Mouse (Mus musculus) cerebellum, postnatal 4 days (tissue): Measurements from ENCODE around the gene Phactr2.

Experiments used
- DNase-seq, 2 experiments: peaks; one replicate each; pipeline ENCODE4 v3.0.0; 2022; ENCODE audit warnings: low spot score in 2 of 2, mixed read lengths in 1 of 2

The Phactr2 gene

DNA sequence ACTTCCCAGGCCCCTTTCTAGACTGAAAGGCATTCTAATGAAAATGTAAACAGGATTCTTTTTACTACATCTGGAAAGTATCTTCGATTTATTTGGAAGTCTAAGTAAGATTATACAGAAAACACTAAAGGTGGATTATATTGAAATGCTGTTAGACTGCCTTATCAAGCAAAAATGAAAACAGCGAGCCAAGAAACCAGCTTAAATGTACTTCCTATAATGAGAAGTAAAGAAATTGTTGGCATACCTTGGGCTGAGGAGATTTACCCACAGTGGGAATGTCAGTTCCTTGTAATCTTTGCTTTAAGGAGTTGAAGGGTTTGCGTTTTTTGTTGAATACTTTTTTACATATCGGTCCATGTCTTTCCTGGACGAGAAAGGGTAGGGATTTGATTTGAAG lies 305.8 kb downstream of the Phactr2 start:
- DNase-seq, result no peak

DNA sequence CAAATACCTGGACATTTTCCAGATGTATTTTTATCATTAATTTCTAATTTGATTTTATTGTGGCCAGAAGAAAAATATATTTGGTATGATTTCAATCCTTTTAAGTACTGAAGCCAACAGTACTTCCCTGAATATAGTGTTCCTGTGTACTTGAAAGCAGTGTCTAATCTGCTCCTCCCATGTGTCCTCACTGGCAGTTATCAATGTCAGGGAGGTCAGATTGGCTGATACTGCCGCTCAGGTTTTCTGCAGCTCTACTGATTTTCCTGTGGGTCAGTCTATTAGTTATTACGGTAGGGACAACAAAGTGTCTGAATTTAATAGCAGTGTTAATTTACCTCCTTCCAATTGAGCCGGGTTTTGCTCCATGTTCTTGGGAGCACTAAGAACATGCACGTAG lies 312.2 kb downstream of the Phactr2 start:
- no peak for DNase-seq

DNA sequence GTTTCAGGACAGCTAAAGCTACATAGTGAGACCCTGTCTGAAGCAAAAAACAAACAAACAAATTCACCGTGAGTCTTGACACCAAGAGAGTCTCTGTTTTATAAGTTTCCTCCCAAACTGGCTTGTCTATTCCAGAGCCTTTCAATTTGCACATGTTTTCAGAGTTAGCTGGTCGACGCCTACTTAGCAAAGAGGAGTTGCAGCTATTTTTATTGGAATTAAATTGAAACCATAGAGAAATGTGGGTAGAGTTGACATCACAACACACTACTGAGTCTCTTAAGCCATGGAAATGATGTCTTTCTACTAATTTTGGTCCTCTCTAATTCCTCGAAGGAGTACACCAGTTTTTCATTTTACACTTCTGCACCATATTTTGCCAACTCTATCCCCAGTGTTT lies 313.3 kb downstream of the Phactr2 start:
- no peak for DNase-seq
